Mouse (Mus musculus): ENCODE measurements around the gene Pik3r3.

Pik3r3 gene

DNA sequence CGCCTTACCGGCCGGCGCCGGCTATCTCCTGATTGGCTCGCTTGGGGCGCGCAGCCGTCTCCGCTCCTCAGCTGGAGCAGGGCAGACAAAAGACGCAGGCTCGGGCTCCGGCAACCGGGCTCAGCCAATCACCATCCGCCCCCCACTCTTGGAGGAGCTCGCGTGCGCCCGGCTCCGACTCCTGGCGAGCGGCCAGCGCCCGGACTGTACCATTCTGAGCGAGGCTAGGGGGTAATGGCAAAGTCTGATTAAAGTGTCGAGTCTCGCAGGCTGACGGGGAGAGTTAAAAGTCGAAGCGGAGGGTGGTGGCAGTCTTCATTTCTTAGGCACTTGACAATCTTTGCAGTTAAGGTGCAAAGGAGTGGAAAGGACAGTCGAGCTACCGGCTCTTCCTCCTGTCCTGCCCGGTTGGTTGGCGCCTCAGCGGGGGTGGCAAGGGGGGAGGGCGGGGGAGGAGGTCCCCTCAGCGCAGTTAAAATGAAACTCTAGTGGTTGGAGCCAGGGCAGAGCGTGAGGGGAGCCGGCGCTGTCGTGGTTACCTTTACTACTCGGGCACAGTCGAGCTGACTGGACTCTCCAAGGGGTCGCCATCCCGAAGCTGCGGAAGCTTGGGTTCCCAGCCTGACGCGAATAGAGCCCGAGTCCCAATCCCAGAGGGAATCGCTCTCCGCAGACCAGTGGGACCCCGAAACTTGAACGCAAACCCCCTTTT, at the start of gene Pik3r3:
Gene Pik3r3 (plus strand): TSS at position 479 of the 712 bp plus-strand sequence.
- DNase-seq, result peak; percentile 99

DNA sequence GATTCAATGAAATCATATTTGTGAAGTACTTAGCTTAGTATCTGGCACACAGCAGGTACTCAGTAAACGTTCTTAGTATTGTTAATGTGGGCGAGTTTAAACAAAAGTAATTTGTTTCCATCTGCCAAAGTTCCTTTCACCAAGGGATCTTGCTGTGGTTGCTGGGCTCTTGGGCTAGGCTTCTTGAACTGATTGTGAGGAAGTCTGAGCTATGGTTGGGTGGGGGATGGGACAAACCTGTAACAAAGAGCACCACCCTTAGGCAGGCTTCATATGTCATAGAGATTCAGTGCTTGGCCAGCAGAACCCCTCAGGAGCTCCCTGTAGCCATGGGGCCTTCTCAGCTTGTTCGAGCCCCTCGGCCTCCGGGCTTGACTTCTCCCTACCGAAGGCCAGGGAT, 48.3 kb upstream of the Pik3r3 start, which contains the start of the genes 1700042G07Rik and Gm49337:
Gene 1700042G07Rik (plus strand): TSS at position 301 of the 400 bp plus-strand sequence.
Gene Gm49337 (plus strand): TSS at position 313 of the 400 bp plus-strand sequence.
- DNase-seq, result peak in 1 of 2 experiments; percentile 39

DNA sequence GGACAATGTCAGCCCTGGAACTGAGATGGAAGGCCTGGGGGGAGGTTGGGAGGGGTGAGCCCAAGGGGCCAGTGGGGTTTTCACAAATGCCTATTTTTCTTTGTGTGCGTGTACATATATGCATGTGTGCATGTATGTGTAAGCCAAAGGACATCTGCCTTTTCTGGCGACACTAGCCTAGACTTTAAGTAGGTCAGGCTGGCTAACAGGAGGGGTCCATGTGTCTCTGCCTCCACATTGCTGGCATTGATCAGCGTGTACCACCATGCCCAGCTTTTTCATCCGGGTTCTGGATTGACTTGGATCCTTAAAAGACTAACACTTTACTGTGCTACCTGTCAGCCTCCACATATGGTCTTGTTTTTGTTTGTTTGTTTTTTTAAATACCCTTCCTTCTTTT, 47.7 kb upstream of the Pik3r3 start:
- peak in 1 of 2 experiments; percentile 40 for DNase-seq

DNA sequence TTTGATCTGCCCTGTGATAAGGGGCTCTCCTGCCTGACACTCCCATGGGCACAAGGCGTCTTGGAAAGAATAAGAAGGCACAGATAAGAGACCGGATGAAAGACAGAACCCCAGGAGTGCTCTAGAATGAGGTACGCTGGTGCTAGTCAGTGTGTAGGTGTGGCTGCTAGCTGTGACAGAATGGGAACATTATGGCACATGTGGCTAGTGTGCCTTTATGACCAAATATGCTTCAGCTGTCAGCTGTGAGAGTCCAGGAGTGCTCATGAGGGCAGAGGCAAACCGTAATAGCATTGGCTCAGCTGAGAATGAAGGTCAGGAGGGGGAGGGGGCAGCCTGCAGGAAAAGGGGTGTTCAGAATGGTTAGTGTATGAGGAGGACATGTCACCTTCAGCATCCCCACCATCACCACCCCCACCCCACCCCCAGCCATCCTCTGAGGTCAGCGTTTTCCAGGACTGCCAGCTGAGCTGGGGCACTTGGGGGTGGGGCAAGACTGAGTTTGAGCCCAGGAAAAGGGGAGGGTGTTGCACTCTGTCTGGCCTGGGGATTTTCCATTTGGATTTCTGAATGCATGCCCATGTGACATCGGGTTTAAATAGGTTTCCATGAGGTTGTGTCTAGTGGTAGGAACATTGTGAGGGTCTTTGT, 46.8 kb upstream of the Pik3r3 start:
- DNase-seq, result peak; percentile 79 to 84

DNA sequence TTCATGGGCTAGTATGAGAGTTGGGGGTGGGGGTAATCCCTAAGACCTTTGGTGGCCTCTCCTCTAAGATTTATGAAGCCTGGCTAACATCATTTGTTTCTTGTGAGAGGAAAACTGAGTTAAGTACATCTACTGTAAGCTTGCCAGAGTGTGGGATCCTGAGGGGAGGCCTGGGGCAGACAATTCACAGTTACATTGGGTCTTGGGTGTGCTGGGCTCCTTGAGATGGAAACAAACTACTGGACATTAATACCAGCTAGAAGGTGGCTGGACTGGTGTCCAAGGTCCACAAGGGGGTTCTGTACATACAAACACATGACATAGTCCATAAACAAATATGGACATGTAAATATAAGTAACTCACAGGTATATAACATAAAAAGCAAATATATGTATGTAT, 46.3 kb upstream of the Pik3r3 start:
- DNase-seq, result no peak

DNA sequence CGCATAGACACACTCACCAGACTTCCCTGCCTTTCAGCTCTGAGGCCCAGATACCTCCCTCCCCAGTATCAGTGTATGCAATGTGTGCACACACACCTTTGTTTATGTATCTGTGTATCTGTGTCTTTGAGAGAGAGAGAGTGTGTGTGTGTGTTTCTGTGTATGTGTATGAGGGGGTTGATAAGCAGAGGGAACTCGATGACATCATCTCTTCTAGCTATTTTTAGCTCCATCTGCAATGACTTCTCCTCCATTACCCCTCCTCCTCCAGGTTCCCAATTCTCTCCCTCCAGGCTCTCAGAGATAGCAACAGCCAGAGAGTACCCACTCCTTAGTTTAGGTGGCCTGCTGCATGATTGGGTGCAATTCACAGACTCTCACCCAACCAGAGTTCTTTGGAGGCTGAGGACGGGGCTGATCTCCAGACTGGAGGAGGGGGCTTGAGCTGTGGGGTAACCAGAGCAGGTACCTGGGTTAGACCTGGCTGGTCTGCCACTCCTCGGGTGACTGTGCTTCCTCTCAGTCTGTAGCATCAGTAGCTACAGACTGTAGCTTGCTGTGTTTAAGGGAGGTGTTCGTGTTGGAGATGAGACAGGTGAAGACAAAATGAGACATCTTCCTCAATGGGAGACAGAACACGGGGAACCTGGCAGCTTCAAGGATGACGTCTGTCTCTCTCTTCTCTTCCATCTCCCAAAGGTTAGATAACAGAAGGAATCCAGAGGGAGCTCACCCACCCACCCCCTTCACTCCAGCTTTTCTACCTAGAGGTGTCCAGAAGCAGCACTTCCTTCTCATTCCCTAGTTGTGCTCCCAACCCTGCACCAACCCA, 45.5 kb upstream of the Pik3r3 start:
- peak; percentile 78 to 85 for DNase-seq

DNA sequence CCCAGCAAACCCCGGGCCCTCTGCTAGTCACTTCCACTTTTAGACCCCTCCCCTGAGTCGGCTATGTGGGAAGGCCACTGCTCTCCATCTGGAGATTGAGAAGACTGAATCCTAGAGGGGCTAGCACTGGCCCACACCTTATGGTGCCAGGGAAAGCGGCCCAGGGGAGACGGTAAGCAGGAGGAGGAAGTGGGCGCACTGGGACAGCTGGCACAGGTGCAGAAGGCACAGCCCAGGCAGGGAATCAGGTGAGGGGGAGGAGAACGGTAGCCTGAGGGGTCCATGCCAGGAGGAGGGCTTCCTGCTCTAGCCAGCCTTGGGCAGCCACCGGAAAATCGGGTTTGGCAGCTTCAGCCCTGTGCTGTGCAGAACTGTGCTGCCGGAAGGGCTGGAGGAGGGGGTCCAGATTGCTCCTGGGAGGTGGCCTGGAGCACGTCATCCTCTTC, 44.9 kb upstream of the Pik3r3 start:
- peak; percentile 99 for DNase-seq

DNA sequence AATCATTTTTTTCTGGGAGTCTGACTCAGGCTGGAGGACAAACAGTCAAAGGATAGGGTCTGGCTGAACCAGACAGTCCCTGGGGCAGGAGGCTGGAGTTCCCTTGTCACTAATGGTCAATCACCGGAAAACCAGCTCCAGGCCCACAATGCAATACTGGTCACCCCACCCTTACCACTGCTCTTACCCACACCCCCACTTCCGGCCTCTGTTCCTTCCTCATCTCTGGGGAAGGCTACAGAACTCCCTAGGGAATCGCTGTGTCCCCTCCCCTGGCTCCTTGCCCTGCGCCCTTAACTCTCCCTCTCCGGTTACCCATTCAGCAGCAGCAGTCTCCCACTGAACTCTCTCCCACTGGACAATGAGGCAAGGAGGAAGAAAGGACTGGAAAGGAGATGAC, 44.3 kb upstream of the Pik3r3 start:
- peak; percentile 74 to 76 for DNase-seq

DNA sequence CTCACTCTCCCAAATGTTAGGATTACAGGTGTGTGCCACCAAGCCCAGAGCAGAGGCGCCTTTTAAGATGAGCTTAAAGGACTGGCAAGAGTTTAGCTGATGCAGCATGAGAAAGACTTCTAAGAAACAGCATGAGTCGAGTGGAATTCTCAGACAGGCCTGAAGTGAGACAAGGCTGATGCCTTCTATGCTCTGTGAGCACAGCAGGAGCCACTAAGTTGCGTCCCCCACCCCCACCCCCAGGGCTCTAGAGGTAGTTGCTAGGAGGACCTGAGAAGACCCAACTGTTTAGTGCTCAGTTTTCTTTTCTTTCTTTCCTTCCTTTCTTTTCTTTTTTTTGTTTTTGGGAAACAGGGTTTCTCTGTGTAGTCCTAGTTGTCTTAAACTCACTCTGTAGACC, 39.3 kb upstream of the Pik3r3 start:
- DNase-seq, result no peak

DNA sequence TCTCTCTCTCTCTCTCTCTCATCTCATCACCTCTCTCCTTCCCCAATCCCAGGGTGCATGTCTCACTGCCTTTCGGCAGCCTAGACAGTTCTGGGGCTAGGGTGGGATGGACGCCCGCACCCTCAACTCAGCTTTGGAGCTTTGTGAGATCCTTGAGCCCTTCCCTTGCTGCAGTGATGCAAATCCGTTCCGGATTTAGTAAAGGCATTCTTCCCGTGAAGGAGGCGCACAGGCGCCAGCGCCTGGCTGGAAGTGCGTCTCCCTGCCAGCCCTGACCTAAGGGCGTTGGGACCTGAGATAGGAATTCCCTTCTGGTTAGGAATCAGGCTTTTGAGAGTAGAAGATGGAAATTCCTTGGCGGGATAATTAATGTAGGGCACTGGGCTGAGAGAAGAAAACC, 38.7 kb upstream of the Pik3r3 start:
- peak; percentile 83 to 85 for DNase-seq

DNA sequence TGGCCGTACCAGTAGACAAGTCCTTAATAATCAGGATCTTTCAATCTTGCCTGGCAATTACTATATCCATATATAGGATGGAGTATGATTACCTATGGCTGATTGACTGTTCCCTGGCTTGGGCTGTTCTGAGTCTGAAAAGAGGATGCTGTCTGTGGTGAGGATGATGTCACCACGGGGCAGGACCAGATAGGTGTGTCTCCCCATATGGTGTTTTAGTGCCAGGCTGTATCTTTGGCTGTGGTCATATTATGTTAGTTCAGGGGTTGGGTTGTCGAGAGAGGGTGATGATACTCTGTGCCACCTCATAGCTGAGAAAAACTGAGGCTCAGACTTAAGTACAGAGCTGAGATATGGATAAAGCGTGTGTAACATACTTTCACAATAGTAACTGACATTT, 36.3 kb upstream of the Pik3r3 start:
- peak; percentile 37 to 50 for DNase-seq

DNA sequence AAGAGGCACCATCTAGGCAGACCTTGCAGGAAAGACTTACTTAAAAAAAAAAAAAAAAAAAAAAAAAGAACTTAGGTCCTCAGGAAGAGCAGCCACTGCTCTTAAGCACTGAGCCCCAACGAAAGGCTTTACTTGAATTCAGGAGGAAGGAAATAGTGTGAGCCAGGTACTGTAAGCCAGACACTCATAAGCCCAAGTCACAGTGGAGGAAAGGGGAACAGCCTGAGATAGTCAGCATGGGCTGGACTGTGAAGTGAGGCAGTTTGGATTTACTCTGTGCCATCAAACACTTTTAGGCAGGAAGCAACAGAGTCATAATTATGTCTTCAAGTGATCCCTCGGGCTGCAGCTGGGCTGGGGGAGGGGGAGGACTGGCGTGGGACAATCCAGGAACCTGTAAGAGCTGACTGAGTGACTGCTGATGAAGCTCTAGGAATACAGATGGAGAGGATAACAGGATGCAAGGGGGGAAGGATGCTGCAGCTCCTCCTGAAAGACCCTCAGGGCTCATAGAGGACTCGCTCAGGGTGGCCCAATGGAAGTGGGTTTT, 29.1 kb upstream of the Pik3r3 start:
- DNase-seq, result no peak

DNA sequence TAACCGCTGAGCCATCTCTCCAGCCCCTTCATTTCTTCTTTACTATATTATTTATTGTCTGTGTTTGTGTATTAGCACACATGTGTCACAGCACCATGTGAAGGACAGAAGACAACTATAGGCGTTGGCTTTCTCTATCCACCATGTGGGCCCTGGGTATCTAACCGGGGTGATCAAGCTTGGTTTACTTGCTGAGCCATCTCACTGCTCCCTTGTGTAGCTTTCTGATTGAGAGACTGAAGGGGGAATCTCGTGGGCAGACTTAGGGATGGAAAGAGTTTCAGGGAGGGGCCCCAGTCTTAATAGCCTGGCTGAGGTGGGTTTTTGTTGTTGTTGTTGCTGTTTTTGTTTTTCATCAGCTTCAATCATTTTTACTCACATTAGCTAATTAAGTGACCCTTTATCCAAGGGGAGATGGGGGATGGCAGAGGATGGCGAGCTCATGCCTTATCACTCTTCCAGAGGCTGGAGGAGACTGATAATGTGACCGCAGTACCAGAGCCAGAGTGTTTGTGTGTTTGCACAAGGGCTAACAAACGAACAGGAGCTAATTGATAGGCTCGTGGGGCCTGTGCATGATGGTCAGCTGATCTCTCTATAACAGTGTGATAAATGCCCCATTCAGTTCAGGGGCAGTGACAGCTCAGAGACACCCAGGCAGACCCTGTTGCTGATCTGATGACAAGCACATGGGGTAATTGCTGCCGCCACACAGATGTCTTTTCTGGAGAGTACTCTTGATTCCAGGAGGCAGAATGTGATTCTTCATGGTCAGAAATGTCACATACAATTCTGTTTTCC, 27.6 kb upstream of the Pik3r3 start:
- no peak for DNase-seq

DNA sequence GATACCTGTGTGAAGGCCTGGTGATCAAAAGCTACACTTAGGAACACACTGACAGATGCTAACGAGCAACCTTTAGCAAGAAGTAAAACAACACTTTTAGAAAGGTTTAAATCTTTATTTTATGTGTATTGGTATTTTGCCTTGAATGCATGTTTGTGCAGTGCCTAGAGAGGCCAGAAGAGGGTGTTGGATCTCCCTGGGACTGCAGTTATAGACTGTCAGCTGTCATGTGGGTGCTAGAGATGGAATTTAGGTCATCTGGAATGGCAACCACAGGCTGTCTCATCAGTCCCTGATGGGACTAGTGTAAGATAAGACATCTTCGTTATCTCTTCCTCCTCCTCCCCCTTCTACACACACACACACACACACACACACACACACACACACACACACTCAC, 23.0 kb upstream of the Pik3r3 start:
- DNase-seq, result peak; percentile 45 to 59

DNA sequence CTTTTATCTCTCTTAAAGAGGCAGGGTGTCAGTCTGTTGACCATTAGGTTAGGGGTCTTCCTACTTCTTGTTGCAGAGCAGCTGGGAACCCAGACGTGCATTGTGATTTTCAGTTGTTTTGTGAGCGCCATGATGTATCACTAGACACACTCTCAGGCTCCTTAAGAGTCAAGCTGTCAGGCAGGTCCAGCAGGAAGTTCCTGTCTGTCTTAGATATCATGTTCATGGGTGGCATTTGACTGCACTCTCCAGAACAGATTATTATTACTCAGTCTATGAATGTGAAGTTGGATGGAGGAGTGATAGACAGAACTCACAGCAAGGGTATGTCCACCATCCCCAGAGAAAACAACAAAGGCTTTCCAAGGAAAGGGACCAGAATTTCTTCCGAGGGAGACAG, 17.0 kb upstream of the Pik3r3 start:
- DNase-seq, result no peak

DNA sequence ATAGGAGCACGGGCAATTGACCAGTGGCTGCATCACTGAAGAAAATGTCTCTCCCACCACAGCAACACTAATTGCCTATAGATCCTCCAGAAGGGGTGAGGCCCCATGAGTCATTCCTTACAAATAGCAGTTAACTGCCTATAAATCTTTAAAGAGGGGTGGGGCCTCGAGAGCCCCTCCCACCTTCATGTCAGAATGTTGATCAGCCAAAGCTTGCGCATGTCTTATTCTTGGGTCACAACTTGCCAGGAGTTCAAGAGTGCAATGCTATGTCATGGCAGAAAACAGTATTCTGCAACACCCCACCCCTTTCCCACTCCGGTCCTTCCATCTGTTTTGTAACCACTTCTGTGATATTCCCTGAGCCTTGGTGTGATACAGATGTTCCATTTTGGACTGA, 14.9 kb upstream of the Pik3r3 start:
- DNase-seq, result no peak

DNA sequence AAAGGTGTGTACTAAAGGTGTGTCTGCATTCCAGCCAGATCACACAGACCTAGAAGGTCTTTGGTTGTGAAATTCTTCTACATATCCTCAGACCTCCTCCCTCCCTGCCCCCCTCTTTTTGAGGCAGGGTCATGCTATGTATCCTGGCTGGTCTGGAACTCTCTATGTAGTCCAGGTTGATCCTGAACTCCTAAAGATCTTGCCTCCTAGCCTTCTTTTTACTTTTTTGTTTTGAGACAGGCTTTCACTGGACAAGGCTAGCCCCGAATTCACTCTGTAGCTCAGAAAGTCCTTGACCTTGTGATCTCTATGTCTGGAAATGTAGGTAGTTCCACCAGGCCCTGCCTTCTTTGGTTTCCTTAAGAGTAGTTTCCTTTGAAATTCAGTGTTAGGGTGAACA, 12.5 kb upstream of the Pik3r3 start:
- DNase-seq, result no peak

DNA sequence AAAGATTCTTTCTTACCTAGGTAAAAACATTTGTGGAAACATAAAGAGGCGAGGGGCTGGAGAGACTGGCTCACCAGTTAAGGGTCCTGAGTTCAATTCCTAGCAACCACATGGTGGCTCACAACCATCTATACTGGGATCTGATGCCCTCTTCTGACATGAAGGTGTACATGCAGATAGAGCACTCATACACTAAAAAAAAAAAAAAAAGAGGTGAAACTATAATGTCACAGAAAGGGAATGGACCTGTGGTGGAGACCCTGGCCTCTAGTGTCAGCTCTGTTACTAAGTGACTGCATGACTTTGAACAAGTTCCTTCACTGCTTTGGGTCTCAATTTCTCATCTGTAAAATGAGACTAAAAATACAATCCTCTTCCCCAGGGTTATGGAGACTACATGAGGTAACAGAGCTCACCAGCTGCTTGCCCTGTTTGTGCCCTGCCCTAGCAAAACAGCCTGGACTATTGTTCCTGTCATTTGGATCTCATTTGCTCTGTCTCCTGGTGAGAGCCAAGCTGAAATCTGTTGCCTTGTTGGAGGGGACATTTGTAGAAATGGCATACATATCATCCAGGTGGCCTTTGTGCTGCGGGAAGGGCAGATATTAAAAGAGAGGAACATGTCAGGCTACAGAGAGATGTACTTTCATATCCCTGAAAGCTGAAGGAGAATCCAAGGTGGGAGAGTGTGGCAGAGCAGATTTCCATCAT, 5.4 kb upstream of the Pik3r3 start:
- DNase-seq, result peak; percentile 69 to 71

DNA sequence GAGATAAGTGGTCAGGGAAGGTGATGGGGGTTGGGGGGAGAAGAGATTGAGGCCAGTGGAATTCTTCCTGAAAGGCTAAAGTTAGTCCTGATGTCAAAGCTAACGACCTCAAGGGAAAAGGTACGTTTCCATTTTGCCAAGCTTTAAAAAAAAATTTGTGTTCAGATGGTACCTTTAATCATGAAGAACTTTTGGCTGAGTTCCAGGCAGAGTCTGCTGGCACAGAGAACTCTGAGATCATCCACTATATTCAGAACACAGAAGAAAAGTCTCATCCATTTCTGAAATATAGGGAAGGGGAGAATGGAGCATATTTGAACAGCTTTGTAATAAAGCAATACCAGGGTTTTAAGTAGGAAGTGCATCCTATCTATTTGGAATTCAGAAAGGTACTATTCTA, 4.4 kb upstream of the Pik3r3 start:
- DNase-seq, result peak; percentile 76 to 83

DNA sequence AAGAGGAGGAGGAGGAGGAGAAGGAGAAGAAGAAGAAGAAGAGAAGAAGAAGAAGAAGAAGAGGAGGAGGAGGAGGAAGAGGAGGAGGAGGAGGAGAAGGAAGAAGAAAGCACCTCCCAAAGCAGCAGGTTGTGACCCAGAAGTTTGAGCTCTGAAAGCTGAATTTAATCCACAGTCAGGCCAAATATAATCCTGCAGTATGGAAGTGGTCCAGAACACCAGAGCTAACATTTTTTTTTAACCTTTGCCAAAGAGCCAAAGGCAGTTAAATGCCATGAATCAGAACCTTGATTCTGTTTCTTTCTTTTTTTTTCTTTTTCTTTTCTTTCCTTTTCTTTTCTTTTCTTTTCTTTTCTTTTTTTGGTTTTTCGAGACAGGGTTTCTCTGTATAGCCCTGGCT, 3.8 kb upstream of the Pik3r3 start:
- DNase-seq, result peak in 1 of 2 experiments; percentile 31

DNA sequence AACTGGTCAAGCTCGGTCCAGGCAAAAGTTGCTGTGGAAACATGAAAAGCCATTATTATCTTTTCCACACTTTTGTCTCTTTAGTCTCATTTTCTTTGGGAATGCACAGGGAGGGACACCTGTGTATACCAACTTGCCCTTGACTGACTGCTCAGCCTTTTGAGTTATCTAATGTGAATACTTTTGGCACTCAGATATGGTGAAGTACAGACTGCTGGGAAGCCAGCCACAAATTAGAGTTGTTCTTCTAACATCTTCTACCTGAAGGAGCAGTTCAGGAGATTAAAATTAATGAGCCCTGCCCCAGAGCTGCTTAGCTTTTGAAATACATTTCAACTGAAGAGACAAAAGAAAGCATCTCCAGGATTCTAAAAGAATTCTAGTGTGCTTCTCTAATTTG, 2.4 kb upstream of the Pik3r3 start:
- no peak for DNase-seq
